Mouse (Mus musculus): ENCODE results near the gene Ppp1r18. TPM values are rescaled to one million over a fixed set of nuclear protein-coding genes. Genes with fewer than 3 reads are reported as not detected.
A peak's percentile ranks its signal among the peaks of the same experiment; 100 is the strongest.

The Ppp1r18 gene
- polyA plus RNA-seq, 1 experiment from 2014 or later = 27.6 TPM

DNA sequence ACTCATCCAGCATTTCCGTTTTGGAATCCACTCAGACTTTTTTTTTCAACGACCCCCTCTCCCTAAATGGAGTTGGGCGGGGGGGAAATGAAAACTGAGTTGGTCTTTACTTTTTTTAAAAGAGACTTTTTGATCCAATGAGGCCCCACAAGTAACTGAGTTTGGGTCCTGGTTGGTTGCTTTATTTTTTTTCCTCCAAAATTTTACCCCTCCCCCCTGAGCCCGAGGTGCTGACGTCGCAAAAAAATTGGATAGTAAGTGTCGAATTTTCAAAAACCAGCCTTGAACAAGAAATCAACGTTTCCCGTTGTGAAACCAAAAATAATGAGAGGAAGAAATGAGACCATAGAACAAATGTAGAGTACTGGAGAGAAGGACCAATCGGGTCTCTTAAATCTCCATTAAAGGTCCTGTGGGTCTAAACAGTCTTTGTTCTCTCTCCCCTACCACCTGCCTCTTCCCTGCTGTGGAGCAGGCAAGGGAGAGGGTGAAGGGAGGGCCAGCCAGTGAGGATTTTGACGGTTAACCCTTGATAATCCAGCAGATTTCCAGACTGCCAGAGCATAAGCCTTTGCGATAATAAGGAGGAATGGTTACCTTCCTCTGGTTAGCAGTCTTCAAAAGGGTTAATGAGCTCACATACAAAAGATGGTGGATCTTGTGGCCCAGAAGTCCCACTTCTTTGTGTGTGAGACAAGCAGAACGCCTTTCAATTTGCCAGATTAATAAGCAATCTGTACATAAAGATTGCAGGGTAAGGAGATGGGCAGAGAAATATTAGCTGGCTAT, 52.3 kb downstream of the Ppp1r18 start:
- Histone ChIP-seq H3K4me3 (ENCODE audit: low read depth, low read length) (peak overlapping the region; percentile 67), H3K27ac (ENCODE audit: low read depth, low read length) (peak overlapping the region; percentile 94), H3K9me3 (ENCODE audit: control insufficient read depth, low read length) (no peaks in the 10 kb centered on the region), H3K4me2 (replicated peaks; ENCODE audit: low read depth, low read length) (peak overlapping the region; percentile 92), H3K36me3 (ENCODE audit: control insufficient read depth, insufficient read depth, low read length) (no peaks in the 10 kb centered on the region), H3K4me1 (replicated peaks; ENCODE audit: control insufficient read depth, insufficient read depth, low read length) (peaks cover 4% of the 10 kb centered on the region), H3K27me3 (ENCODE audit: control insufficient read depth, insufficient read depth, low read length) (no peaks in the 10 kb centered on the region), H3K9ac (ENCODE audit: low read depth, low read length) (peak overlapping the region; percentile 91)
- DNase-seq (ENCODE audit: low spot score) = peak; percentile 83
- under 1% methylated on average over 13 of the region's 13 CpGs for WGBS
- no peak for ATAC-seq (ENCODE audit: low FRiP score)

- WGBS = 0% methylated on average over 11 of the region's 11 CpGs
- peak overlapping the region; percentile 92 for H3K4me2 ChIP-seq (replicated peaks; ENCODE audit: low read depth, low read length)
- ATAC-seq (ENCODE audit: low FRiP score) (no peak), DNase-seq (ENCODE audit: low spot score) (peak; percentile 76)
- peak overlapping the region; percentile 91 for H3K9ac ChIP-seq (ENCODE audit: low read depth, low read length)
- H3K36me3 ChIP-seq (ENCODE audit: control insufficient read depth, insufficient read depth, low read length) = no peaks in the 10 kb centered on the region
- H3K4me3 ChIP-seq (ENCODE audit: low read depth, low read length) = peak overlapping the region; percentile 67
- no peaks in the 10 kb centered on the region for H3K9me3 ChIP-seq (ENCODE audit: control insufficient read depth, low read length)
- peak overlapping the region; percentile 94 for H3K27ac ChIP-seq (ENCODE audit: low read depth, low read length)
- no peaks in the 10 kb centered on the region for H3K27me3 ChIP-seq (ENCODE audit: control insufficient read depth, insufficient read depth, low read length)
- peaks cover 4% of the 10 kb centered on the region for H3K4me1 ChIP-seq (replicated peaks; ENCODE audit: control insufficient read depth, insufficient read depth, low read length)
Observed at GRCm38 (mm10) chr17:35918276-35919059, 53.1 kb downstream of the Ppp1r18 start.

DNA sequence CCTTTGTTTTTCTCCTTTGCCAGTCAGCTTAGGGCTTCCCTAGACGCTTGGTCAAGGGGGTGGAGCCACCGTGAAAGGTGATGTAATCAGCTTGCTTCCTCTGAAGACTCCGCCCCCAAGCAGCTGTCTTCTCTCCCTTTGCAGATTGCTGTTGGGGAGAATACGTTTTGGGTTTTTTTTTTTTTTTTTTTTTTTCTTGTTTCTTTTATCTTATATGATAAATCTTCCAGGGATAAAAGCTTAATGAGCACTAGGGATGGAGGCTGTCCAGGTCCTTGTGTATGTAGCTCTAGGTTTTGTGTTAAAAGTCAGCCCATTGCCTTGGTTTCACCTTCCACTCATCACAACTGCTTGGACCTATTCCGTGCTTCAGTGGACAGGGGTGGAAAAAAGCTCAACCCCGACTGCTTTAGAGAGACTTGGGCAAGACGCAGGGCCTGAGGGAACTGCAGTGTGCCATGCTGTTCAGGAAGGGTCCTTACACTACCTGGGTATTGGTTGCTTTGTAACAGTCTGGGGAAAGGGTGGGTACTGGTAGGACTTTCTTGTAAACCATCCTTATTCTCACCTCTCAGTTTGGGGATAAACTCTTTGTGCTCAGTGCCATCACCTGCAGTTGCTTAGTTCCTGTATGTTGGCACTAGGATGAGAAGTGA, 53.8 kb downstream of the Ppp1r18 start:
- ATAC-seq (ENCODE audit: low FRiP score) = peak; percentile 50
- Histone ChIP-seq H3K4me1 (replicated peaks; ENCODE audit: control insufficient read depth, insufficient read depth, low read length) (peaks cover 4% of the 10 kb centered on the region), H3K36me3 (ENCODE audit: control insufficient read depth, insufficient read depth, low read length) (no peaks in the 10 kb centered on the region), H3K27ac (ENCODE audit: low read depth, low read length) (peak overlapping the region; percentile 94), H3K27me3 (ENCODE audit: control insufficient read depth, insufficient read depth, low read length) (no peaks in the 10 kb centered on the region), H3K9ac (ENCODE audit: low read depth, low read length) (peak overlapping the region; percentile 91), H3K9me3 (ENCODE audit: control insufficient read depth, low read length) (no peaks in the 10 kb centered on the region), H3K4me2 (replicated peaks; ENCODE audit: low read depth, low read length) (peak overlapping the region; percentile 92), H3K4me3 (ENCODE audit: low read depth, low read length) (peak overlapping the region; percentile 67)
- WGBS = 11% methylated on average over 7 of the region's 7 CpGs
- peak; percentile 96 for DNase-seq (ENCODE audit: low spot score)

DNA sequence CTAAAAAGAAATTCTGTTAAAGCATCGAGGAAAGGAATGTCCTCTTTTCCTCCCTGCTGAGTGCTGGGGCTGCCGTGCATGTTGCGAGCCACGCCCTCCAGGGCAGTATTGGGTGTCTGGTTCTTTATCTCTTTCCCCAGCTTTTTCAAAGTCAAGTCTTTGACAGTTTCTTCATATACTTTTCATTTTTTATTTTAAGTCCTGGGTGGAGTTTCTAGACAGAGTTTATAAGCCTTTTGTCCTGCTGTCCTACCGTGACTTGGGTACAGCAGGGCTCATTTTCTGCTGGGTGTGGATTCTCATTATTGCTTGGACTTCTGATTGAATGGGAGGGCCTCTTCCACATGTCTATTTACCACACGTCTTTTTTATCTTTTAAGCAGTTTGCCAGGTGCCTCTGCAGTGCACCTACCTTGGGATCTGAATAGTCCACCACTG, 54.5 kb downstream of the Ppp1r18 start:
- Histone ChIP-seq H3K27me3 (ENCODE audit: control insufficient read depth, insufficient read depth, low read length) (no peaks in the 10 kb centered on the region), H3K4me1 (replicated peaks; ENCODE audit: control insufficient read depth, insufficient read depth, low read length) (peaks cover 4% of the 10 kb centered on the region), H3K9ac (ENCODE audit: low read depth, low read length) (peak overlapping the region; percentile 76), H3K4me2 (replicated peaks; ENCODE audit: low read depth, low read length) (peak overlapping the region; percentile 55; the same call in 1 of the 2 replicates), H3K9me3 (ENCODE audit: control insufficient read depth, low read length) (no peaks in the 10 kb centered on the region), H3K27ac (ENCODE audit: low read depth, low read length) (peak overlapping the region; percentile 94), H3K4me3 (ENCODE audit: low read depth, low read length) (peak overlapping the region; percentile 67; the same call in 1 of the 2 replicates), H3K36me3 (ENCODE audit: control insufficient read depth, insufficient read depth, low read length) (0 out of 2 replicates have a peak, but pooled peaks cover under 1% of the 10 kb centered on the region)
- WGBS = 59% methylated on average over 6 of the region's 6 CpGs
- DNase-seq (ENCODE audit: low spot score) = peak; percentile 26
- no peak for ATAC-seq (ENCODE audit: low FRiP score)

DNA sequence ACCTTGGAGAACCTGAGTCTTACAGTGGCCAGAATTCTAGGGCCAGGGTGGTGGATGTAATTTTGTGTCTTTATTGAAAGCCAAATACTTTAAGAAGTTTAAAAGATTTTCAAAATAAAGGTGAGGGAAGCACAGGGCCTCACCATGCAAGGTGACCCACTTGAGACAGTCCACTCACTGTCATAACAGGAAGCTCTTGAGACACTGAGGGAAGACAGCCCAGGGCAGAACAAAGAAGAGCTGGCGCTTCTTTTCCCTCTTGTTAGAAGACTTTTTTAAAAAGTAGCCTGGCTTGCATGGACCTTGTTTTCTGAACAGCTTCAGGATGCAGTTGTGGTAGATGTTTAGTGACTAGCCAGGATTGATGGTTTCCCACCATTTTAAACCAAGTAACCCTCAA, 55.0 kb downstream of the Ppp1r18 start:
- WGBS = 89% methylated on average over 1 of the region's 1 CpGs
- Histone ChIP-seq H3K27me3 (ENCODE audit: control insufficient read depth, insufficient read depth, low read length) (no peaks in the 10 kb centered on the region), H3K36me3 (ENCODE audit: control insufficient read depth, insufficient read depth, low read length) (0 out of 2 replicates have a peak, but pooled peaks cover 4% of the 10 kb centered on the region), H3K4me3 (ENCODE audit: low read depth, low read length) (no peak overlapping the region), H3K9ac (ENCODE audit: low read depth, low read length) (no peak overlapping the region; the same call in 1 of the 2 replicates), H3K9me3 (ENCODE audit: control insufficient read depth, low read length) (no peaks in the 10 kb centered on the region), H3K27ac (ENCODE audit: low read depth, low read length) (peak overlapping the region; percentile 94), H3K4me2 (replicated peaks; ENCODE audit: low read depth, low read length) (peak overlapping the region; percentile 55; the same call in 1 of the 2 replicates), H3K4me1 (replicated peaks; ENCODE audit: control insufficient read depth, insufficient read depth, low read length) (peaks cover 4% of the 10 kb centered on the region)
- no peak for DNase-seq (ENCODE audit: low spot score)
- no peak for ATAC-seq (ENCODE audit: low FRiP score)

DNA sequence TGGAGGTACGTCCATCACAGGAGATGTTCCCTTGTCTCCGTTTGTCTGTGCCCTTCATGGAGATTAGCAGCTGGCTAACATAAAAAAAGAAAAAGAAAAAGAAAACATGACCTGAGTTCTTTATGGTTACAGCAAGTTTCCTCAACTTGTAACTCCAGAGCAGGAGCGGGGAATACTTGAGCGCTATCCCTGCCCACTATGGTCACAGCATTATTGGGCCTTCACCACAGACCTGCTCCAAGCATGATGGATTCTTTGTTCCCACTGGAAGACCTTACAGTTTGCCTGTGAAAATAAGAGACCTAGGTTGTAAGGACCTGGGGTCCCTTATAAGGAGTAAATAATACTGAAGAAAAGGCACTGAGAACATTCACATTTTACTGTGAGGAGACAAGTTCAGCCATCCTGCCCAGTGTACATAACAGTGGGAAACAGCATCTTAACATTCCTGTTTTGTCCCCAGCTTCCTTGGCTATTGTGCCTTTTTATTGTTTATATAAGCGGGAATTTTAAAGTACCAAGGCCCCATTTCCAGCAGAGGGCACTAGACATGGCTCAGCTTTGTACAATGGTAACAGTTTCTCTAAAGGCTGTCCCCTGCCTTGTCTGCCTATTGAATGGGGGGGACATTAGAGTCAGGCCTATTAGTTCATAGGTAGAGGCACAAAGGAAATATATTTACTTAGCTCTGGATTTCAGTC, 55.6 kb downstream of the Ppp1r18 start:
- 80% methylated on average over 5 of the region's 5 CpGs for WGBS
- Histone ChIP-seq H3K27me3 (ENCODE audit: control insufficient read depth, insufficient read depth, low read length) (no peaks in the 10 kb centered on the region), H3K4me3 (ENCODE audit: low read depth, low read length) (0 out of 2 replicates have a peak overlapping the region, but pooled peaks have one; percentile 6), H3K9me3 (ENCODE audit: control insufficient read depth, low read length) (no peaks in the 10 kb centered on the region), H3K36me3 (ENCODE audit: control insufficient read depth, insufficient read depth, low read length) (peaks cover 4% of the 10 kb centered on the region), H3K27ac (ENCODE audit: low read depth, low read length) (peak overlapping the region; percentile 94), H3K4me1 (replicated peaks; ENCODE audit: control insufficient read depth, insufficient read depth, low read length) (peaks cover 4% of the 10 kb centered on the region), H3K9ac (ENCODE audit: low read depth, low read length) (no peak overlapping the region), H3K4me2 (replicated peaks; ENCODE audit: low read depth, low read length) (no peak overlapping the region)
- DNase-seq (ENCODE audit: low spot score) (peak; percentile 74), ATAC-seq (ENCODE audit: low FRiP score) (no peak)

GRCm38 (mm10) chr17:35921710-35922109, 56.3 kb downstream of the Ppp1r18 start:
- no peak overlapping the region for H3K27ac ChIP-seq (ENCODE audit: low read depth, low read length)
- WGBS = 89% methylated on average over 4 of the region's 4 CpGs
- no peak overlapping the region for H3K4me2 ChIP-seq (replicated peaks; ENCODE audit: low read depth, low read length)
- H3K36me3 ChIP-seq (ENCODE audit: control insufficient read depth, insufficient read depth, low read length) = peaks cover 10% of the 10 kb centered on the region
- H3K9ac ChIP-seq (ENCODE audit: low read depth, low read length) = no peak overlapping the region
- no peaks in the 10 kb centered on the region for H3K9me3 ChIP-seq (ENCODE audit: control insufficient read depth, low read length)
- peaks cover 4% of the 10 kb centered on the region for H3K4me1 ChIP-seq (replicated peaks; ENCODE audit: control insufficient read depth, insufficient read depth, low read length)
- no peak for DNase-seq (ENCODE audit: low spot score)
- H3K4me3 ChIP-seq (ENCODE audit: low read depth, low read length) = no peak overlapping the region
- ATAC-seq (ENCODE audit: low FRiP score) = no peak
- H3K27me3 ChIP-seq (ENCODE audit: control insufficient read depth, insufficient read depth, low read length) = no peaks in the 10 kb centered on the region

GRCm38 (mm10) chr17:35922566-35922965, 57.2 kb downstream of the Ppp1r18 start:
- Histone ChIP-seq H3K27ac (ENCODE audit: low read depth, low read length) (no peak overlapping the region), H3K4me3 (ENCODE audit: low read depth, low read length) (no peak overlapping the region), H3K9ac (ENCODE audit: low read depth, low read length) (no peak overlapping the region), H3K4me1 (replicated peaks; ENCODE audit: control insufficient read depth, insufficient read depth, low read length) (peaks cover 4% of the 10 kb centered on the region), H3K4me2 (replicated peaks; ENCODE audit: low read depth, low read length) (no peak overlapping the region), H3K27me3 (ENCODE audit: control insufficient read depth, insufficient read depth, low read length) (no peaks in the 10 kb centered on the region), H3K36me3 (ENCODE audit: control insufficient read depth, insufficient read depth, low read length) (peaks cover 10% of the 10 kb centered on the region), H3K9me3 (ENCODE audit: control insufficient read depth, low read length) (no peaks in the 10 kb centered on the region)
- WGBS = 90% methylated on average over 3 of the region's 3 CpGs
- DNase-seq (ENCODE audit: low spot score) = no peak
- no peak for ATAC-seq (ENCODE audit: low FRiP score)
